Mouse (Mus musculus): ENCODE data around the gene Ybx1.

Ybx1 gene

GRCm38 (mm10) chr4:119232410-119233255 lies 61.8 kb downstream of the Ybx1 start, which contains the start of the genes AU022252 and P3h1:
Gene AU022252, minus strand, starts transcription at chr4:119232712.
Gene P3h1, plus strand, starts transcription at chr4:119232915.
- peak; percentile 100 for DNase-seq

Data from kidney, postnatal 10 days (tissue).